Mouse (Mus musculus): ENCODE data around the gene Tubgcp4. TPM values are rescaled to one million over a fixed set of nuclear protein-coding genes. Genes with fewer than 3 reads are reported as not detected.
"Not testable (repeated sequence)": the region's sequence is repeated elsewhere in the genome, so short reads cannot be mapped to it uniquely, and the experiment has no call there.

Tubgcp4 gene
- 32.1 and 34.7 TPM in 2 replicates for polyA plus RNA-seq (2012; rRNA removed)

GRCm38 (mm10) chr2:121170481-121170971, at the start of gene Tubgcp4:
Gene Tubgcp4 (plus strand): TSS chr2:121170654.
- DNase-seq (ENCODE audit: extremely low spot score in 1 of 2, low spot score in 1 of 2) = peak in 1 of 2 experiments; percentile 20

- DNase-seq (ENCODE audit: extremely low spot score in 1 of 2, low spot score in 1 of 2) = not testable (repeated sequence)
These were observed 44.2 kb upstream of the Tubgcp4 start for GRCm38 (mm10) chr2:121126302-121126701.

- DNase-seq (ENCODE audit: extremely low spot score in 1 of 2, low spot score in 1 of 2) = no peak
These were observed 42.9 kb upstream of the Tubgcp4 start for GRCm38 (mm10) chr2:121127536-121127935.

- no peak for DNase-seq (ENCODE audit: extremely low spot score in 1 of 2, low spot score in 1 of 2)
These were observed 41.4 kb upstream of the Tubgcp4 start for GRCm38 (mm10) chr2:121128865-121129620.

- DNase-seq (ENCODE audit: extremely low spot score in 1 of 2, low spot score in 1 of 2) = no peak
These were observed 37.6 kb upstream of the Tubgcp4 start for GRCm38 (mm10) chr2:121132822-121133221.

DNA sequence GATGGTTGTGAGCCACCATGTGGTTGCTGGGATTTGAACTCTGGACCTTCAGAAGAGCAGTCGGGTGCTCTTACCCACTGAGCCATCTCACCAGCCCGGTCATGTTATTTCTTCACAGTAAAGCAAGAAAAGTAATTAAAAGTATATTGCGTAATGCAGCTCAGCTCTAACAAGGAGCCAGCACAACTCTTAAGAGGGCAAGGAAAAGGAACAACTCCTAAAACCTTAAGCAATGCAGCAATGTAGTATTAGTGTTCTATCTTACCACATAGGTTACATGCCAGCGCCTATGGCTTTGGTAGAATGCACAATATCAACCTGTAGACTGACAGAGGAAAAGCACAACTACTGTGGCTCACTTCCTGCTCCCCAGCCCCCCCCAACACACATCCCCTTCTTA, 33.1 kb upstream of the Tubgcp4 start:
- no peak for DNase-seq (ENCODE audit: extremely low spot score in 1 of 2, low spot score in 1 of 2)

- no peak for DNase-seq (ENCODE audit: extremely low spot score in 1 of 2, low spot score in 1 of 2)
These were observed 31.0 kb upstream of the Tubgcp4 start for GRCm38 (mm10) chr2:121139266-121140017.

GRCm38 (mm10) chr2:121140018-121140882, 30.2 kb upstream of the Tubgcp4 start, which contains the start of the genes Adal and Lcmt2:
Gene Adal (plus strand): TSS chr2:121140428.
Gene Lcmt2 (minus strand): TSS chr2:121140653.
- DNase-seq (ENCODE audit: extremely low spot score in 1 of 2, low spot score in 1 of 2) = peak; percentile 73 to 92

- no peak for DNase-seq (ENCODE audit: extremely low spot score in 1 of 2, low spot score in 1 of 2)
These were observed 29.0 kb upstream of the Tubgcp4 start for GRCm38 (mm10) chr2:121141216-121142035.

GRCm38 (mm10) chr2:121142415-121142814, 28.0 kb upstream of the Tubgcp4 start:
- DNase-seq (ENCODE audit: extremely low spot score in 1 of 2, low spot score in 1 of 2) = no peak

DNA sequence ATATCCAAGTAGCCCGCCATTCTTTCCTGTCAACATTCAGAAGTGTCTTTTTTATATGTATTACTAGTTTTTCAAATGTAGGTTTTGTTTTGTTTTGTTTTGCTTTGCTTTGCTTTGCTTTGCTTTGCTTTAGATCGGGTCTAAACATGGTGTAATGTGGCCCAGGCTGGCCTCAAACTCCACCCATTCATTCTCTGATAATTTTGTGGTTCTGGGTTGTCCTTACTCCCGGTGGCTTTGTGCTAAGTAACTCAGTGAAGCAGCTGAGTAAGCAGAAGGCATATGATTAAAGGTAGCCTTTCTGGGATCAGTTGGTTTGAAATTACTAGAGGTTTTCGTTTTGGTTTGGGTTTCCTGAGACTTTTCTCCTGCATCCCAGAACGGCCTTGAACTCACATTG, 20.8 kb upstream of the Tubgcp4 start:
- no peak for DNase-seq (ENCODE audit: extremely low spot score in 1 of 2, low spot score in 1 of 2)

GRCm38 (mm10) chr2:121153100-121153499, 17.4 kb upstream of the Tubgcp4 start:
- no peak for DNase-seq (ENCODE audit: extremely low spot score in 1 of 2, low spot score in 1 of 2)

DNA sequence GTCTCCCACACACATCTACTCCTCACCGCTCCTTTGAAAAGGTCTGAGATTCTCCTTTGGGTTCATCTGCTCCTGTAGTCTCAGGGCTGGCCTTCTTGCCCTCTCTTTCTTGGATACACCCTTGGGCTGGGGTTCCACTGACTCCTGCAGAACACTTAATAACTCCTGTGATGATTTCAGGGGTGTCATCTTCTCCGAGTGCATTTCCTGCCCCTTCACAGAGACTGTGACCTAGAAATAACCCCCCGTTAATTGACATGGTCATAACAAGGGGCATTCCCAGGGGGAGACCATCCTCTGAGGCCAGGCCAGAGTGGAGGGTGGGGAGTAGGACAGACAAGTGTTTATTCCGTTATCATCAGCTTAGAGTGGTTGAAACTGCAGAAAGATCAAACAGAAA, 1.3 kb upstream of the Tubgcp4 start:
- DNase-seq (ENCODE audit: extremely low spot score in 1 of 2, low spot score in 1 of 2) = no peak

- no peak for DNase-seq (ENCODE audit: extremely low spot score in 1 of 2, low spot score in 1 of 2)
These were observed 552 bp upstream of the Tubgcp4 start for GRCm38 (mm10) chr2:121169902-121170301.

GRCm38 (mm10) chr2:121170980-121171742, 707 bp downstream of the Tubgcp4 start, which contains the start of gene Zscan29:
Gene Zscan29 (minus strand): TSS chr2:121171125.
- DNase-seq (ENCODE audit: extremely low spot score in 1 of 2, low spot score in 1 of 2) = peak; percentile 41 to 87

- DNase-seq (ENCODE audit: extremely low spot score in 1 of 2, low spot score in 1 of 2) = no peak
These were observed 8.5 kb downstream of the Tubgcp4 start for GRCm38 (mm10) chr2:121178828-121179479.

GRCm38 (mm10) chr2:121183431-121183830, 13.0 kb downstream of the Tubgcp4 start:
- no peak for DNase-seq (ENCODE audit: extremely low spot score in 1 of 2, low spot score in 1 of 2)

- no peak for DNase-seq (ENCODE audit: extremely low spot score in 1 of 2, low spot score in 1 of 2)
These were observed 13.7 kb downstream of the Tubgcp4 start for GRCm38 (mm10) chr2:121184142-121184541.

Measured in frontal cortex, adult 2 months (tissue).